Mouse (Mus musculus) erythroblast, embryonic 14.5 days (primary cell): ENCODE measurements around the gene Cd63.

Source experiments
- GATA1 ChIP-seq: IDR thresholded peaks from 2 replicates; pipeline ENCODE4 v1.6.1; 2012; ENCODE audit warnings: low read length, inconsistent platforms, mixed read lengths
- TAL1 ChIP-seq: IDR thresholded peaks from 3 replicates; pipeline ENCODE4 v1.6.1; 2012; ENCODE audit warnings: low read length, inconsistent platforms, mixed read lengths

- TF ChIP-seq TAL1 (no peak), GATA1 (no peak)
These were observed 38.2 kb downstream of the Cd63 start for GRCm38 (mm10) chr10:128938974-128939373.
